ENCODE assay signal across 17 mouse cellular contexts in the genomic region with DNA sequence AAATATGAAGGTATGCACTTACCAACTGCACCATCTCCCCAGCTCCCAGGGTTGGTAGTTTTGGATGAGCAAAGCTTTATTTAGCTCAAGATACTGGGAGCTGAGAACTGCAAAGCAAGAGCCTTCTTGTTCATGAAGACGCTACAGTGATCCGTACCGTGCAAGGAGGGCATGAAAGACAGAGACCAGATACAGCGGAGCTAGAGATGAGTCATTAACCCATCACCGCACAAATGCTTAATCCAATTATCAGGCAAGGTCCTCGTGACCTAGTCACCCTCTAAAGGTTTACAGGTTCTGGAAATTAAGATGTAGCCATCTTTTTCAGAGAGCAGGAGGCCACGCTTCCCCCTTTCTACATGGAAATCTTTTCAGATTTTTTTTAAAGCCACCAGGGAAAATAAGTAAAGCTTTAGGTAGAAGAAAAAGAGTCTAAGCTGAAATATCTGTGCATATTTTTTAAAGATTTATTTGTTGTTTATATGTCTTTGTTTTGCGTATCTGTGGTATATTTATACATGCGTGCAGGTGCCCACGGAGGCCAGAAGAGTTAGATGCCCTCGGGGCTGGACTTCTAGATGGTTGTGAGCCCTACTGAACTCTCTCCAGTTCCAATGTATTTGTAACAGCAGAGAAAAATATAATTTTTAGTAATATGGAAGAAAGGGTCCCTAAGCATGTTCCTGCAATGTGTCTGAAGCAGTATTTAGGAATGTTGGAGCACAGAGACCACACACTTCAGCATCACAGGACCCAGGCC.
A peak's percentile ranks its signal among the peaks of the same experiment; 100 is the strongest.
DNase-seq lines count a peak whose midpoint lies in the region; ATAC-seq and TF ChIP-seq lines count a peak whose summit lies in the region.
"Had no signal": no experiment of that assay in that cellular context is flagged by ENCODE, and none has a peak within 500 bp of the region (broad histone marks: within the 10 kb centered on the region; RNA-seq: fewer than 3 reads in every experiment).

No protein-coding gene starts in this region.

- ATAC-seq in frontal cortex, adult (ENCODE audit: low TSS enrichment) = peak; percentile 44; the same call in 1 of the 2 replicates
- no peak for ATAC-seq in liver, embryonic 13.5 days (ENCODE audit: low read depth)
- ATAC-seq in intestine, postnatal 0 days = no peak
- ATAC-seq: CD4-positive, CD25-positive, alpha-beta regulatory T cell, adult 4 months; forebrain, embryonic 15.5 days had no signal

- H3K27me3 ChIP-seq in liver, embryonic 13.5 days = no peaks in the 10 kb centered on the region
- H3K27me3 ChIP-seq in limb, embryonic 10.5 days (ENCODE audit: low read depth, poor library complexity, severe bottlenecking) = no peaks in the 10 kb centered on the region
- H3K27me3 ChIP-seq in intestine, postnatal 0 days (replicated peaks; ENCODE audit: control insufficient read depth, insufficient read depth, low read length) = no peaks in the 10 kb centered on the region
- H3K27me3 ChIP-seq: forebrain, embryonic 15.5 days; heart, embryonic 13.5 days had no signal

- no peak overlapping the region for H3K4me3 ChIP-seq in liver, embryonic 13.5 days (replicated peaks)
- no peak overlapping the region for H3K4me3 ChIP-seq in limb, embryonic 10.5 days
- H3K4me3 ChIP-seq in intestine, postnatal 0 days (ENCODE audit: low read depth, low read length) = no peak overlapping the region
- H3K4me3 ChIP-seq: forebrain, embryonic 15.5 days; heart, embryonic 13.5 days had no signal

- H3K4me1 ChIP-seq in liver, embryonic 13.5 days (replicated peaks) = peaks cover 45% of the 10 kb centered on the region
- H3K4me1 ChIP-seq in limb, embryonic 10.5 days = peaks cover 48% of the 10 kb centered on the region
- H3K4me1 ChIP-seq in intestine, postnatal 0 days (replicated peaks; ENCODE audit: control insufficient read depth, insufficient read depth, low read length) = 0 out of 2 replicates have a peak, but pooled peaks cover 15% of the 10 kb centered on the region

- DNase-seq in frontal cortex, postnatal 25 days (ENCODE audit: low spot score in 2 of 2) = no peak
- no peak for DNase-seq in liver, embryonic 13.5 days
- DNase-seq in liver = no peak
- peak; percentile 87 for DNase-seq in kidney, adult 9 months
- DNase-seq in limb, embryonic 10.5 days (ENCODE audit: low spot score) = no peak
- DNase-seq: adrenal gland, postnatal 36 days; cerebellum, adult 8-10 months; gastrocnemius, postnatal 36 days; lung, embryonic 14.5 days; lung, postnatal 36 days; thymus, postnatal 14 days had no signal

- 85% methylated on average over 11 of the region's 11 CpGs for WGBS in liver, embryonic 13.5 days (ENCODE audit: insufficient replicate concordance)
- WGBS in limb, embryonic 10.5 days = 90% methylated on average over 11 of the region's 11 CpGs
- 86% methylated on average over 11 of the region's 11 CpGs for WGBS in intestine, postnatal 0 days

- H3K27ac ChIP-seq in liver, embryonic 13.5 days = peak overlapping the region; percentile 80; the same call in 1 of the 2 replicates
- H3K27ac ChIP-seq in limb, embryonic 10.5 days = 0 out of 2 replicates have a peak overlapping the region, but pooled peaks have one; percentile 78
- no peak overlapping the region for H3K27ac ChIP-seq in intestine, postnatal 0 days (ENCODE audit: low read depth, low read length)
- H3K27ac ChIP-seq: forebrain, embryonic 15.5 days; heart, embryonic 13.5 days; hindbrain, embryonic 14.5 days had no signal

- H3K9me3 ChIP-seq in liver, embryonic 13.5 days (replicated peaks) = no peaks in the 10 kb centered on the region
- H3K9me3 ChIP-seq in limb, embryonic 10.5 days (replicated peaks) = no peaks in the 10 kb centered on the region
- H3K9me3 ChIP-seq in intestine, postnatal 0 days (ENCODE audit: control insufficient read depth) = no peaks in the 10 kb centered on the region
- H3K9me3 ChIP-seq: forebrain, embryonic 15.5 days; heart, embryonic 13.5 days had no signal

- no peaks in the 10 kb centered on the region for H3K36me3 ChIP-seq in liver, embryonic 13.5 days
- H3K36me3 ChIP-seq in limb, embryonic 10.5 days = no peaks in the 10 kb centered on the region
- no peaks in the 10 kb centered on the region for H3K36me3 ChIP-seq in intestine, postnatal 0 days (ENCODE audit: control insufficient read depth, insufficient read depth)
- H3K36me3 ChIP-seq: forebrain, embryonic 15.5 days; heart, embryonic 13.5 days had no signal

- TF ChIP-seq CTCF in intestine, postnatal 0 days (IDR thresholded peaks at IDR 0.05; ENCODE audit: low read depth) = no peak

- H3K9ac ChIP-seq in liver, embryonic 13.5 days = no peak overlapping the region
- no peak overlapping the region for H3K9ac ChIP-seq in intestine, postnatal 0 days (ENCODE audit: low read depth, low read length)
- H3K9ac ChIP-seq: forebrain, embryonic 15.5 days; heart, embryonic 13.5 days; hindbrain, embryonic 14.5 days; lung, embryonic 14.5 days had no signal

- H3K4me2 ChIP-seq in liver, embryonic 13.5 days = no peak overlapping the region
- no peak overlapping the region for H3K4me2 ChIP-seq in intestine, postnatal 0 days (replicated peaks; ENCODE audit: low read depth)
- H3K4me2 ChIP-seq: forebrain, embryonic 15.5 days; heart, embryonic 13.5 days; hindbrain, embryonic 14.5 days; lung, embryonic 14.5 days had no signal
